Mouse (Mus musculus) limb, embryonic 13.5 days (tissue): ENCODE measurements around the gene Bud31. TPM values are rescaled to one million over a fixed set of nuclear protein-coding genes. Genes with fewer than 3 reads are reported as not detected.
A peak's percentile ranks its signal among the peaks of the same experiment; 100 is the strongest.
"Not testable (repeated sequence)": the region's sequence is repeated elsewhere in the genome, so short reads cannot be mapped to it uniquely, and the experiment has no call there.

Experiments used
- ATAC-seq: fragments of 200-750 bp; cut with Nextera tagmentation; 2 replicates; pipeline ENCODE4 v1.8.0; 2017; ENCODE audit warnings: low read depth, moderate number of reproducible peaks, moderate TSS enrichment; ENCODE audit not compliant: low FRiP score
- H3K27ac ChIP-seq: fragments of 300-500 bp; sonication (generic); 2 replicates; pipeline ENCODE4 v1.5.1; 2015; ENCODE audit warnings: inconsistent platforms, mild to moderate bottlenecking, moderate library complexity
- H3K27me3 ChIP-seq: fragments of 300-500 bp; sonication (generic); 2 replicates; pipeline ENCODE4 v1.6.1; 2015; ENCODE audit warnings: mild to moderate bottlenecking, inconsistent platforms
- H3K36me3 ChIP-seq: fragments of 300-500 bp; sonication (generic); 2 replicates; pipeline ENCODE4 v1.6.1; 2015; ENCODE audit warnings: inconsistent platforms, mild to moderate bottlenecking, moderate library complexity
- H3K4me1 ChIP-seq: fragments of 300-500 bp; sonication (generic); 2 replicates; pipeline ENCODE4 v1.6.1; 2015; ENCODE audit warnings: inconsistent platforms
- H3K4me2 ChIP-seq: fragments of 300-500 bp; sonication (generic); replicated peaks from 2 replicates; pipeline ENCODE4 v1.6.1; 2015; ENCODE audit warnings: inconsistent platforms, mild to moderate bottlenecking, moderate library complexity
- H3K4me3 ChIP-seq: fragments of 300-500 bp; sonication (generic); 2 replicates; pipeline ENCODE4 v1.5.1; 2015; ENCODE audit warnings: moderate library complexity, mild to moderate bottlenecking, inconsistent platforms
- H3K9ac ChIP-seq: fragments of 300-500 bp; sonication (generic); 2 replicates; pipeline ENCODE4 v1.6.1; 2015; ENCODE audit warnings: mild to moderate bottlenecking, inconsistent platforms
- H3K9me3 ChIP-seq: fragments of 300-500 bp; sonication (generic); 2 replicates; pipeline ENCODE4 v1.6.1; 2016; ENCODE audit warnings: inconsistent platforms
- WGBS: fragments of 180-500 bp; shearing (Covaris S2); methylation state at CpG from one replicate; pipeline ENCODE4 v1.1.7; 2015; 5-methylcytosine and 5-hydroxymethylcytosine counted together
- polyA plus RNA-seq: library from polyadenylated mRNA; unstranded; fragments of >200 nt; fragmentation: Nextera tagmentation; extraction: Ambion mirVana; gene quantifications from 2 replicates; pipeline ENCODE4 v1.2.1, GENCODE M21; 2015

The Bud31 gene
- polyA plus RNA-seq, 1 experiment from 2014 or later = 225 TPM

GRCm38 (mm10) chr5:145130191-145130590 lies 10.0 kb upstream of the Bud31 start:
- Histone ChIP-seq H3K36me3 (peaks cover 95% of the 10 kb centered on the region), H3K4me3 (no peak overlapping the region), H3K4me2 (no peak overlapping the region), H3K27ac (no peak overlapping the region), H3K4me1 (no peaks in the 10 kb centered on the region), H3K9me3 (no peaks in the 10 kb centered on the region), H3K27me3 (no peaks in the 10 kb centered on the region), H3K9ac (no peak overlapping the region)
- WGBS = 90% methylated on average over 11 of the region's 11 CpGs
- ATAC-seq = no peak

- ATAC-seq = no peak
- H3K9me3 ChIP-seq = no peaks in the 10 kb centered on the region
These were observed 9.2 kb upstream of the Bud31 start for GRCm38 (mm10) chr5:145130995-145131394.

GRCm38 (mm10) chr5:145133275-145133674 lies 6.9 kb upstream of the Bud31 start:
- 87% methylated on average over 6 of the region's 6 CpGs for WGBS
- ATAC-seq = not testable (repeated sequence)

More at GRCm38 (mm10) chr5:145130995-145131394, 9.2 kb upstream of the Bud31 start:
- no peak overlapping the region for H3K4me2 ChIP-seq
- H3K4me3 ChIP-seq = no peak overlapping the region
- H3K27ac ChIP-seq = no peak overlapping the region
- WGBS = 91% methylated on average over 3 of the region's 3 CpGs
- H3K4me1 ChIP-seq = no peaks in the 10 kb centered on the region
- H3K27me3 ChIP-seq = no peaks in the 10 kb centered on the region
- H3K36me3 ChIP-seq = peaks cover 95% of the 10 kb centered on the region
- no peak overlapping the region for H3K9ac ChIP-seq

GRCm38 (mm10) chr5:145138836-145139235 lies 1.3 kb upstream of the Bud31 start:
- Histone ChIP-seq H3K36me3 (peaks cover 64% of the 10 kb centered on the region), H3K9ac (peak overlapping the region; percentile 94), H3K4me1 (peaks cover 28% of the 10 kb centered on the region), H3K27me3 (no peaks in the 10 kb centered on the region), H3K9me3 (no peaks in the 10 kb centered on the region), H3K4me2 (peak overlapping the region; percentile 93), H3K4me3 (peak overlapping the region; percentile 82), H3K27ac (peak overlapping the region; percentile 84; the same call in 1 of the 2 replicates)
- no peak for ATAC-seq
- 10% methylated on average over 6 of the region's 6 CpGs for WGBS

More at GRCm38 (mm10) chr5:145133275-145133674, 6.9 kb upstream of the Bud31 start:
- Histone ChIP-seq H3K36me3 (peaks cover 91% of the 10 kb centered on the region), H3K4me1 (peaks cover 13% of the 10 kb centered on the region)
- not testable (repeated sequence) for H3K9me3 ChIP-seq, H3K9ac ChIP-seq, H3K27me3 ChIP-seq, H3K4me3 ChIP-seq, H3K27ac ChIP-seq, H3K4me2 ChIP-seq

- ATAC-seq = no peak
- H3K27ac ChIP-seq = peak overlapping the region; percentile 84
- peak overlapping the region; percentile 82 for H3K4me3 ChIP-seq
- peaks cover 28% of the 10 kb centered on the region for H3K4me1 ChIP-seq
- peaks cover 64% of the 10 kb centered on the region for H3K36me3 ChIP-seq
- H3K4me2 ChIP-seq = peak overlapping the region; percentile 93
- peak overlapping the region; percentile 94 for H3K9ac ChIP-seq
- under 1% methylated on average over 18 of the region's 18 CpGs for WGBS
- H3K9me3 ChIP-seq = no peaks in the 10 kb centered on the region
- H3K27me3 ChIP-seq = no peaks in the 10 kb centered on the region
These were observed 449 bp downstream of the Bud31 start for GRCm38 (mm10) chr5:145140611-145141010.

GRCm38 (mm10) chr5:145147748-145148147 lies 7.6 kb downstream of the Bud31 start:
- no peak overlapping the region for H3K4me3 ChIP-seq
- 90% methylated on average over 5 of the region's 5 CpGs for WGBS
- no peak overlapping the region for H3K4me2 ChIP-seq
- peaks cover 100% of the 10 kb centered on the region for H3K36me3 ChIP-seq
- no peaks in the 10 kb centered on the region for H3K27me3 ChIP-seq
- H3K9ac ChIP-seq = no peak overlapping the region
- H3K9me3 ChIP-seq = no peaks in the 10 kb centered on the region
- H3K4me1 ChIP-seq = no peaks in the 10 kb centered on the region
- H3K27ac ChIP-seq = no peak overlapping the region
- no peak for ATAC-seq

- H3K9ac ChIP-seq = no peak overlapping the region
- no peaks in the 10 kb centered on the region for H3K27me3 ChIP-seq
- no peak for ATAC-seq
- 94% methylated on average over 6 of the region's 6 CpGs for WGBS
- no peaks in the 10 kb centered on the region for H3K9me3 ChIP-seq
- H3K4me2 ChIP-seq = no peak overlapping the region
- no peaks in the 10 kb centered on the region for H3K4me1 ChIP-seq
- peaks cover 100% of the 10 kb centered on the region for H3K36me3 ChIP-seq
- no peak overlapping the region for H3K27ac ChIP-seq
- H3K4me3 ChIP-seq = no peak overlapping the region
These were observed 9.1 kb downstream of the Bud31 start for GRCm38 (mm10) chr5:145149294-145149693.

GRCm38 (mm10) chr5:145152690-145153089 lies 12.5 kb downstream of the Bud31 start:
- Histone ChIP-seq H3K9ac (no peak overlapping the region), H3K36me3 (peaks cover 93% of the 10 kb centered on the region), H3K4me3 (no peak overlapping the region), H3K9me3 (no peaks in the 10 kb centered on the region), H3K27ac (no peak overlapping the region), H3K27me3 (no peaks in the 10 kb centered on the region), H3K4me1 (no peaks in the 10 kb centered on the region), H3K4me2 (no peak overlapping the region)
- 95% methylated on average over 5 of the region's 5 CpGs for WGBS
- ATAC-seq = no peak

- Histone ChIP-seq H3K4me2 (no peak overlapping the region), H3K27me3 (no peaks in the 10 kb centered on the region), H3K27ac (no peak overlapping the region), H3K4me1 (peaks cover 7% of the 10 kb centered on the region), H3K9ac (no peak overlapping the region), H3K9me3 (no peaks in the 10 kb centered on the region), H3K36me3 (peaks cover 84% of the 10 kb centered on the region), H3K4me3 (no peak overlapping the region)
- ATAC-seq = no peak
- WGBS = 95% methylated on average over 14 of the region's 14 CpGs
These were observed 21.2 kb downstream of the Bud31 start for GRCm38 (mm10) chr5:145161361-145161760.

- WGBS = 74% methylated on average over 3 of the region's 3 CpGs
- Histone ChIP-seq H3K4me3 (no peak overlapping the region), H3K4me2 (no peak overlapping the region), H3K27ac (no peak overlapping the region), H3K9me3 (no peaks in the 10 kb centered on the region), H3K36me3 (peaks cover 58% of the 10 kb centered on the region), H3K27me3 (no peaks in the 10 kb centered on the region), H3K4me1 (peaks cover 22% of the 10 kb centered on the region), H3K9ac (no peak overlapping the region)
- ATAC-seq = no peak
These were observed 24.5 kb downstream of the Bud31 start for GRCm38 (mm10) chr5:145164710-145165109.

- Histone ChIP-seq H3K4me1 (peaks cover 22% of the 10 kb centered on the region), H3K27me3 (no peaks in the 10 kb centered on the region), H3K9me3 (no peaks in the 10 kb centered on the region), H3K9ac (no peak overlapping the region), H3K4me3 (no peak overlapping the region), H3K27ac (no peak overlapping the region), H3K36me3 (peaks cover 55% of the 10 kb centered on the region), H3K4me2 (0 out of 2 replicates have a peak overlapping the region, but pooled peaks have one; percentile 11)
- ATAC-seq = no peak
- WGBS = 89% methylated on average over 15 of the region's 15 CpGs
These were observed 25.0 kb downstream of the Bud31 start for GRCm38 (mm10) chr5:145165184-145165583.

- under 1% methylated on average over 49 of the region's 51 CpGs for WGBS
- H3K4me1 ChIP-seq = peaks cover 22% of the 10 kb centered on the region
- ATAC-seq = peak; percentile 93
- peaks cover 55% of the 10 kb centered on the region for H3K36me3 ChIP-seq
- peak within 1 kb of the TSS; percentile 95 for H3K9ac ChIP-seq
- peak within 1 kb of the TSS; percentile 92 for H3K4me3 ChIP-seq
- H3K27me3 ChIP-seq = no peaks in the 10 kb centered on the region
- peak within 1 kb of the TSS; percentile 94 for H3K4me2 ChIP-seq
- no peaks in the 10 kb centered on the region for H3K9me3 ChIP-seq
- H3K27ac ChIP-seq = peak within 1 kb of the TSS; percentile 59; the same call in 1 of the 2 replicates
These were observed 26.6 kb downstream of the Bud31 start, which contains the start of the genes Ptcd1 and Cpsf4 for GRCm38 (mm10) chr5:145166536-145167305. TSS of gene Ptcd1 (minus strand) at chr5:145167108. TSS of gene Cpsf4 (plus strand) at chr5:145167213.
